Mouse (Mus musculus) erythroblast, embryonic 14.5 days (primary cell): ENCODE measurements around the gene D930048N14Rik. TPM values are rescaled to one million over a fixed set of nuclear protein-coding genes. Genes with fewer than 3 reads are reported as not detected.
"Not testable (repeated sequence)": the region's sequence is repeated elsewhere in the genome, so short reads cannot be mapped to it uniquely, and the experiment has no call there.

Experiments used
- H3K27me3 ChIP-seq: 2 replicates; pipeline ENCODE4 v1.6.1; 2012; ENCODE audit warnings: inconsistent platforms; ENCODE audit not compliant: control insufficient read depth
- H3K36me3 ChIP-seq: 2 replicates; pipeline ENCODE4 v1.6.1; 2012; ENCODE audit warnings: mild to moderate bottlenecking, inconsistent platforms; ENCODE audit not compliant: control insufficient read depth
- H3K4me1 ChIP-seq: 2 replicates; pipeline ENCODE4 v1.6.1; 2012; ENCODE audit warnings: inconsistent platforms; ENCODE audit not compliant: control insufficient read depth
- H3K4me3 ChIP-seq: replicated peaks from 2 replicates; pipeline ENCODE3; 2012; ENCODE audit warnings: moderate library complexity, mild to moderate bottlenecking, inconsistent platforms
- H3K9me3 ChIP-seq: 2 replicates; pipeline ENCODE4 v1.6.1; 2012; ENCODE audit warnings: low read length, inconsistent platforms, mixed read lengths; ENCODE audit not compliant: control insufficient read depth
- GATA1 ChIP-seq: IDR thresholded peaks from 2 replicates; pipeline ENCODE4 v1.6.1; 2012; ENCODE audit warnings: low read length, inconsistent platforms, mixed read lengths
- TAL1 ChIP-seq: IDR thresholded peaks from 3 replicates; pipeline ENCODE4 v1.6.1; 2012; ENCODE audit warnings: low read length, inconsistent platforms, mixed read lengths
- polyA plus RNA-seq: library from polyadenylated mRNA; stranded (reverse); fragments of >175 nt; gene quantifications from 2 replicates; pipeline ENCODE4 v1.2.3, GENCODE M21; 2012

D930048N14Rik gene
- polyA plus RNA-seq, 1 experiment: not detected

- H3K27me3 ChIP-seq: no peaks in the 10 kb centered on the region
- no peaks in the 10 kb centered on the region for H3K9me3 ChIP-seq
- H3K4me1 ChIP-seq: peaks cover 43% of the 10 kb centered on the region
- TF ChIP-seq GATA1 (no peak), TAL1 (no peak)
- no peak overlapping the region for H3K4me3 ChIP-seq
- peaks cover 86% of the 10 kb centered on the region for H3K36me3 ChIP-seq
These were observed 25.4 kb upstream of the D930048N14Rik start for GRCm38 (mm10) chr11:51625187-51625820.

DNA sequence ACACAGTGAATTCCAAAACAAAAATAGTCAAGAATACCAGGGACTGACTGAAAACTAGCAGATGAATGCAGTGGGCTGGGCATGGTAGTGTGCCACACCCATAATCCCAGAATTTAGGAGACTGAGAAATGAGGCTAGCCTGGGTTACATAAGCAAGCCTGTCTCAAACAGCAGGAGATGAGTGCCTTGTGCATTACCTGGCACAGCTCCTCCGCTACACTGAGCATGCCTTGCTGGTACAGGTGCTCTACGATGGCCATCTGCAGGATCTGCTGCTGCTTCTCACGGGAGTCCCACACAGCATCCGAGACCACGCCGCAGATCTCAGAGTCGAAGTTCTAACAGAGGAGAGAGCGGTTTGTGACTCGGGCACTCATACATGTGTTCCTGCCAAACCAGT lies 23.3 kb upstream of the D930048N14Rik start:
- H3K4me3 ChIP-seq: no peak overlapping the region
- peaks cover 81% of the 10 kb centered on the region for H3K36me3 ChIP-seq
- H3K4me1 ChIP-seq: peaks cover 35% of the 10 kb centered on the region
- no peaks in the 10 kb centered on the region for H3K9me3 ChIP-seq
- TF ChIP-seq GATA1: no peak
- H3K27me3 ChIP-seq: no peaks in the 10 kb centered on the region

DNA sequence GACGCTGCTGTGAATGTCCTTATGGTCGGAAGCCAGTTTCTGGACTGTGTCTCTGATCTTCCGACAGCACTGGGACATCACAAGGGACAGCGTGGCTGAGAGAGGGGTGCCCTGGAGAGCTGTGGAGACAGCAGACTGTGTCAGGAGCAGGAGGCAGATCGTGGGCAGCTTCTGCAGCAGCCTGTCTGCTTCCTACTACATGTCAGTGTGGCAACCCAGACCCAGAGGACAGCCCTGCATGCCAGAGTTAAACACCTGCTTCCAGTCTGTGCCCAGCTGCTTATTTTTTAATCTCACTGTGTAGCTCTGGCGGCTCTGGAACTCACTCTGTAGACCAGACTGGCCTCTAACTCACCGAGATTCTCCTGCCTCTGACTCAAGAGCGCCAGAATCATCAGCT lies 22.8 kb upstream of the D930048N14Rik start:
- Histone ChIP-seq H3K4me3 (no peak overlapping the region), H3K4me1 (peaks cover 39% of the 10 kb centered on the region), H3K27me3 (no peaks in the 10 kb centered on the region), H3K36me3 (peaks cover 79% of the 10 kb centered on the region), H3K9me3 (no peaks in the 10 kb centered on the region)
- TF ChIP-seq TAL1 (no peak), GATA1 (no peak)

GRCm38 (mm10) chr11:51629651-51630314 lies 21.0 kb upstream of the D930048N14Rik start:
- H3K4me1 ChIP-seq: peaks cover 50% of the 10 kb centered on the region
- TF ChIP-seq TAL1: no peak
- no peak for TF ChIP-seq GATA1
- no peaks in the 10 kb centered on the region for H3K9me3 ChIP-seq
- H3K27me3 ChIP-seq: no peaks in the 10 kb centered on the region
- H3K36me3 ChIP-seq: peaks cover 67% of the 10 kb centered on the region
- H3K4me3 ChIP-seq: no peak overlapping the region

GRCm38 (mm10) chr11:51632130-51632753 lies 18.5 kb upstream of the D930048N14Rik start:
- H3K4me1 ChIP-seq: peaks cover 56% of the 10 kb centered on the region
- TF ChIP-seq GATA1: no peak
- H3K27me3 ChIP-seq: no peaks in the 10 kb centered on the region
- no peak overlapping the region for H3K4me3 ChIP-seq
- H3K9me3 ChIP-seq: no peaks in the 10 kb centered on the region
- peaks cover 44% of the 10 kb centered on the region for H3K36me3 ChIP-seq

DNA sequence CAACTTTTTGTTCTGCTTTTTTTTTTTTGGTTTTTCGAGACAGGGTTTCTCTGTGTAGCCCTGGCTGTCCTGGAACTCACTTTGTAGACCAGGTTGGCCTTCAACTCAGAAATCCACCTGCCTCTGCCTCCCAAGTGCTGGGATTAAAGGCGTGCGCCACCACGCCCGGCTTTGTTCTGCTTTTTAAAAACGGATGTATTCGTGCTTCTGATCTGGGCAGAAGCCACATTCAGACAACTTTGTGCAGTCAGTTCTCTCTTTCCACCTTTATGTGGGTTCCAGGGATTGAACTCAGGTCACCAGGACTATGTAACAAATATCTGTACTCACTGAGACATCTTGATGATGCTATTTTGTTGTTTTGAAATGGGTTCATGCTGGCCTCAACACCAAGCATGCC lies 17.6 kb upstream of the D930048N14Rik start:
- peaks cover 35% of the 10 kb centered on the region for H3K36me3 ChIP-seq
- H3K9me3 ChIP-seq, H3K4me3 ChIP-seq, H3K27me3 ChIP-seq: not testable (repeated sequence)
- peaks cover 59% of the 10 kb centered on the region for H3K4me1 ChIP-seq

DNA sequence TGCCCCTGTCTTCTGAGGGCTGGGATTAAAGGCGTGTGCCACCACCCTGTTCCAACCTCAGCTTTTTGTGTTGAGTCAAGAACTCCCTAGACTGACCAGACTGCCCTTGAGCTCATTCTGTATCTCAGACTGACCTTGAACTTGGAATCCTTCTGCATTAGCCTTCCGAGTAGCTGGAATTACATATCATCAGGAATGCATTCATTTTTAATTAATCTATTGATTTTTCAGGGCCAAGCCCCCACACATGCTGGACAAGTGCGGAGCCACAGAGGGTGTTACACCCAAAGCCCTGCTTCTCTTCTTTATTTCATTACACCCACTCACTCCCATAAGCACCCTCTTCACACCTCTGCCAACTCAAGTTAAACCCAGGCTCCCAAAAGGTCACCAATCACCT lies 17.0 kb upstream of the D930048N14Rik start:
- peaks cover 8% of the 10 kb centered on the region for H3K27me3 ChIP-seq
- H3K9me3 ChIP-seq: no peaks in the 10 kb centered on the region
- peaks cover 31% of the 10 kb centered on the region for H3K36me3 ChIP-seq
- peaks cover 60% of the 10 kb centered on the region for H3K4me1 ChIP-seq
- no peak overlapping the region for H3K4me3 ChIP-seq
- no peak for TF ChIP-seq TAL1
- TF ChIP-seq GATA1: no peak

DNA sequence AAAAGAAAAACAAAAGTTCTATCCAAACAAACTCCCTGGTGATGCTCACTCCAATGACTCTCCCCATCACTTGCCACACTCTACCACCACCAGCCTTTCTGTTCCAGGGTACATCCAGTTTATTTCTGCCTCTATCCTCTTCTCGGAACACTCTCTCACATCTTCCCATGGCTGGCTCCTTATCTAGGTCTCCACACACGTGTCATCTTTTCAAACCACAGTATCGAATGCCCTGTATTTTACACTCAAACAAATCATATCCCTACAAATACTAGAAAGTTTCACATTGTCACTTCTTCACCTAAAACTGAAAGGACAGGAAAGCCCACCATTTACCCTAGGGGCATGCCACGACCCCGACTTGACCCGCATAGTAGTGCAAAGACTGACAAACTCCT lies 15.6 kb upstream of the D930048N14Rik start:
- Histone ChIP-seq H3K4me1 (peaks cover 54% of the 10 kb centered on the region), H3K9me3 (no peaks in the 10 kb centered on the region), H3K36me3 (peaks cover 19% of the 10 kb centered on the region), H3K27me3 (peaks cover 8% of the 10 kb centered on the region), H3K4me3 (peak overlapping the region; percentile 91)
- TF ChIP-seq GATA1 (no peak), TAL1 (no peak)

- H3K4me1 ChIP-seq: peaks cover 53% of the 10 kb centered on the region
- TF ChIP-seq GATA1: no peak
- no peak for TF ChIP-seq TAL1
- H3K36me3 ChIP-seq: peaks cover 16% of the 10 kb centered on the region
- no peaks in the 10 kb centered on the region for H3K9me3 ChIP-seq
- H3K4me3 ChIP-seq: peak within 1 kb of the TSS; percentile 91
- peaks cover 8% of the 10 kb centered on the region for H3K27me3 ChIP-seq
These were observed 15.0 kb upstream of the D930048N14Rik start, which contains the start of gene Rmnd5b for GRCm38 (mm10) chr11:51635525-51636322. Rmnd5b (minus strand) TSS chr11:51635896.
